Mouse (Mus musculus) lung, postnatal 0 days (tissue): Measurements from ENCODE around the gene Stx8.

Experiments
- CTCF ChIP-seq: IDR thresholded peaks from 2 replicates; pipeline ENCODE4 v1.5.1; 2016; ENCODE audit warnings: antibody characterized with exemption, mild to moderate bottlenecking
- EP300 ChIP-seq: IDR thresholded peaks from 2 replicates; pipeline ENCODE4 v1.6.1; 2016; ENCODE audit warnings: antibody characterized with exemption, mild to moderate bottlenecking, control low read depth

DNA sequence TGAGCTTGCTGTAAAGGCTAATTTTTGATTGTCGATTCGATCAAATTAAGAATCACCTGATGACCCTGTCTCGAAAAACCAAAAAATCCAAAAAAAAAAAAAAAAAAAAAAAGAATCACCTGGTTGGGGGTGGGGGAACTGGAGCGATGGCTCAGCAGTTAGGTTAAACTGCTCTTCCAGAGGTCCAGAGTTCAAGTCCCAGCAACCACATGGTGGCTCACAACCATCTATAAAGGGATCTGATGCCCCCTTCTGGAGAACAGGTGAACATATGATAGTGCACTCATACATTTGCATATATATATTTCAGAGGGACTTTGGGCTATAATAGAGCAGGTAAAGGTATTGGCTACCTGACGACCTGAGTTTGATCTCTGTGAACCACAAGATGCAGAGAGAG lies 42.3 kb upstream of the Stx8 start:
- TF ChIP-seq CTCF = peak; percentile 44
- TF ChIP-seq EP300 = no peak
